ENCODE assay signal across 8 mouse cellular contexts in the genomic region with DNA sequence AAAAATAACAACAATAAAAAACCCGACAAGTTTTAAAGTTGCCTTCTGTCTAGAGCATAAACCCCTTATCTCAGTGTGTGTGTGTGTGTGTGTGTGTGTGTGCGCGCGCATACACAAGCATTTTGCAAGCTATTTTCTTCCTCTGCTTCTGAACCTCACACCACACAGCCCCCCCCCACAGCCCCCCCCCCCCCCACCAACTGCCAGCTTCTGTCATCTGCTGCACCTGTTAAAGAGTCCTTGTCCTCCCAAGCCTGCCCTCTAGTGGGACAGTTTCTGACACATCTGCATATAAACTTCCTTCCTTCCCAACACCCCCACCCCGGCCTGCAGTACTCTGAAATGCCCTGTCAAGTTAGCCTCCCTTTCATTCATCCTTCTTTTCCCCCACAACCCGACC. TPM values are rescaled to one million over a fixed set of nuclear protein-coding genes. Genes with fewer than 3 reads are reported as not detected.
DNase-seq lines count a peak whose midpoint lies in the region; ATAC-seq and TF ChIP-seq lines count a peak whose summit lies in the region.

No protein-coding gene starts in this region.

- H3K27me3 ChIP-seq in MEL (ENCODE audit: control insufficient read depth in 1 of 2, insufficient read depth in 2 of 2, low read length in 2 of 2) = no peaks in the 10 kb centered on the region
- no peaks in the 10 kb centered on the region for H3K27me3 ChIP-seq in kidney, postnatal 0 days (ENCODE audit: insufficient read depth, low read length)

- ATAC-seq in kidney, postnatal 0 days (replicated peaks; ENCODE audit: low FRiP score, low read depth) = peak; percentile 34
- peak; percentile 52; the same call in 1 of the 2 replicates for ATAC-seq in megakaryocyte-erythroid progenitor cell, adult 5-6 weeks (replicated peaks; ENCODE audit: low FRiP score, low TSS enrichment, poor library complexity, severe bottlenecking)

- H3K4me3 ChIP-seq in left cerebral cortex, adult 2 months = no peak overlapping the region
- H3K4me3 ChIP-seq in MEL (ENCODE audit: control insufficient read depth in 1 of 2, insufficient read depth in 1 of 2, low read depth in 2 of 2, low read length in 2 of 2) = peak overlapping the region; percentile 44 to 59
- H3K4me3 ChIP-seq in gastrocnemius, adult 2 months = no peak overlapping the region
- no peak overlapping the region for H3K4me3 ChIP-seq in kidney, postnatal 0 days (replicated peaks; ENCODE audit: low read depth, low read length)

- intact Hi-C loops in left cerebral cortex, adult 2 months (cut with DNase I) = no loop called here
- intact Hi-C loops in gastrocnemius, adult 2 months (cut with DNase I) = no loop called here

- no peaks in the 10 kb centered on the region for H3K9me3 ChIP-seq in MEL (replicated peaks; ENCODE audit: insufficient read depth, low read length)
- no peaks in the 10 kb centered on the region for H3K9me3 ChIP-seq in kidney, postnatal 0 days (replicated peaks; ENCODE audit: low read length)

- 68% methylated on average over 6 of the region's 6 CpGs for WGBS in kidney, postnatal 0 days

- no peak for DNase-seq in left cerebral cortex, adult 2 months (ENCODE audit: extremely low spot score in 1 of 2, low spot score in 2 of 2)
- no peak for DNase-seq in left cerebral cortex, adult 8-10 months (ENCODE audit: low spot score in 2 of 2)
- DNase-seq in MEL (ENCODE audit: low read depth, low spot score) = peak; percentile 87
- peak; percentile 49 for DNase-seq in gastrocnemius, adult 2 months
- DNase-seq in kidney, postnatal 0 days (ENCODE audit: low spot score) = peak; percentile 73
- peak; percentile 97 for DNase-seq in thymus, postnatal 14 days
- DNase-seq in cerebellum, adult 9-11 months = no peak

- peaks cover 21 to 43% of the 10 kb centered on the region in 2 experiments for H3K4me1 ChIP-seq in MEL (ENCODE audit: control insufficient read depth in 1 of 2, insufficient read depth in 2 of 2, low read length in 2 of 2)
- H3K4me1 ChIP-seq in kidney, postnatal 0 days (replicated peaks; ENCODE audit: insufficient read depth, low read length) = 0 out of 2 replicates have a peak, but pooled peaks cover 12% of the 10 kb centered on the region

- TF ChIP-seq CTCF in left cerebral cortex, adult 2 months (IDR thresholded peaks at IDR 0.05) = peak; percentile 17
- peak; percentile 19 to 57 (median 46); a peak in 5 of 6 replicates for TF ChIP-seq CTCF in MEL (IDR thresholded peaks at IDR 0.05 in 2 of 3, conservative IDR thresholded peaks at IDR 0.05 in 1 of 3; ENCODE audit: control insufficient read depth in 1 of 3, insufficient read depth in 1 of 3, low read depth in 2 of 3, low read length in 3 of 3, poor library complexity in 1 of 3, severe bottlenecking in 1 of 3)
- TF ChIP-seq CTCF in gastrocnemius, adult 2 months (IDR thresholded peaks at IDR 0.05) = peak; percentile 36
- peak; percentile 56 for TF ChIP-seq CTCF in kidney, postnatal 0 days (IDR thresholded peaks at IDR 0.05; ENCODE audit: low read depth)

- no peak overlapping the region for H3K4me2 ChIP-seq in kidney, postnatal 0 days (ENCODE audit: low read length)

- H3K9ac ChIP-seq in MEL (ENCODE audit: control insufficient read depth, low read depth, low read length, poor library complexity, severe bottlenecking) = peak overlapping the region; percentile 56
- H3K9ac ChIP-seq in kidney, postnatal 0 days (ENCODE audit: low read depth, low read length) = no peak overlapping the region

- no peak overlapping the region for H3K27ac ChIP-seq in left cerebral cortex, adult 2 months
- H3K27ac ChIP-seq in MEL (ENCODE audit: control insufficient read depth, low read depth, low read length) = peak overlapping the region; percentile 86
- H3K27ac ChIP-seq in gastrocnemius, adult 2 months = peak overlapping the region; percentile 68
- H3K27ac ChIP-seq in kidney, postnatal 0 days = 0 out of 2 replicates have a peak overlapping the region, but pooled peaks have one; percentile 13

- peaks cover 0 to 22% of the 10 kb centered on the region in 2 experiments; a peak in 2 of 4 replicates for H3K36me3 ChIP-seq in MEL (ENCODE audit: control insufficient read depth in 1 of 2, insufficient read depth in 2 of 2, low read length in 2 of 2)
- H3K36me3 ChIP-seq in kidney, postnatal 0 days (ENCODE audit: insufficient read depth, low read length) = no peaks in the 10 kb centered on the region

- no peaks in the 10 kb centered on the region for H3K79me2 ChIP-seq in MEL (ENCODE audit: control insufficient read depth, insufficient read depth, low read length, poor library complexity)

- TF ChIP-seq POLR2A in MEL (IDR thresholded peaks at IDR 0.05; ENCODE audit: control insufficient read depth in 1 of 2, insufficient read depth in 1 of 2, low read depth in 1 of 2, low read length in 2 of 2, poor library complexity in 1 of 2) = no peak

- TF ChIP-seq EP300 in MEL (IDR thresholded peaks at IDR 0.05; ENCODE audit: low read depth in 1 of 2, low read length in 2 of 2) = peak in 1 of 2 experiments; percentile 65; a peak in 1 of 4 replicates

- peak; percentile 12 for TF ChIP-seq RAD21 in MEL (IDR thresholded peaks at IDR 0.05; ENCODE audit: low read depth, low read length)

TF ChIP-seq in MEL, 35 proteins besides CTCF, POLR2A, EP300 and RAD21 (continues in another document):
- TF ChIP-seq MAFK (IDR thresholded peaks at IDR 0.05; ENCODE audit: borderline replicate concordance, low read depth, low read length) (no peak), ZMIZ1 (IDR thresholded peaks at IDR 0.05; ENCODE audit: low read depth, low read length) (0 out of 2 replicates have a peak, but pooled peaks have one; percentile 55), POLR2AphosphoS5 (IDR thresholded peaks at IDR 0.05; ENCODE audit: borderline replicate concordance, low read depth, low read length) (no peak), KAT2A (conservative IDR thresholded peaks at IDR 0.05; ENCODE audit: low read depth, low read length) (no peak), ELF1 (IDR thresholded peaks at IDR 0.05; ENCODE audit: low read depth, low read length) (peak; percentile 14; the same call in 1 of the 2 replicates), BHLHE40 (IDR thresholded peaks at IDR 0.05; ENCODE audit: borderline replicate concordance, low read depth, low read length) (no peak; the same call in 1 of the 2 replicates), USF1 (IDR thresholded peaks at IDR 0.05; ENCODE audit: low read depth, low read length) (no peak), TBP (IDR thresholded peaks at IDR 0.05; ENCODE audit: low read depth, low read length) (no peak), GABPA (IDR thresholded peaks at IDR 0.05; ENCODE audit: low read depth, low read length) (no peak), ZNF384 (IDR thresholded peaks at IDR 0.05; ENCODE audit: low read depth, low read length) (0 out of 2 replicates have a peak, but pooled peaks have one; percentile 4), GATA1 (IDR thresholded peaks at IDR 0.05; ENCODE audit: low read depth, low read length) (peak; percentile 70), E2F4 (IDR thresholded peaks at IDR 0.05; ENCODE audit: borderline replicate concordance, low read depth, low read length) (no peak), JUND (IDR thresholded peaks at IDR 0.05; ENCODE audit: low read depth, low read length) (no peak), SIN3A (IDR thresholded peaks at IDR 0.05; ENCODE audit: low read length) (peak; percentile 55), NRF1 (IDR thresholded peaks at IDR 0.05; ENCODE audit: insufficient read depth, low read depth, low read length, poor library complexity, severe bottlenecking) (peak; percentile 65), RCOR1 (IDR thresholded peaks at IDR 0.05; ENCODE audit: low read depth, low read length) (peak; percentile 6; the same call in 1 of the 2 replicates), POLR2AphosphoS2 (IDR thresholded peaks at IDR 0.05; ENCODE audit: low read length) (no peak), MAX (IDR thresholded peaks at IDR 0.05; ENCODE audit: low read length) (no peak), MYB (IDR thresholded peaks at IDR 0.05; ENCODE audit: low read depth, low read length) (no peak; the same call in none of the 2 replicates), USF2 (IDR thresholded peaks at IDR 0.05; ENCODE audit: borderline replicate concordance in 1 of 2, insufficient read depth in 1 of 2, low read depth in 1 of 2, low read length in 2 of 2) (no peak), ZKSCAN1 (IDR thresholded peaks at IDR 0.05; ENCODE audit: low read depth, low read length) (no peak), CHD1 (IDR thresholded peaks at IDR 0.05; ENCODE audit: low read depth, low read length) (0 out of 2 replicates have a peak, but pooled peaks have one; percentile 51), TCF12 (IDR thresholded peaks at IDR 0.05; ENCODE audit: low read depth, low read length) (peak; percentile 75), TAL1 (IDR thresholded peaks at IDR 0.05; ENCODE audit: low read length) (no peak), CHD2 (IDR thresholded peaks at IDR 0.05; ENCODE audit: low read length) (no peak), SMC3 (IDR thresholded peaks at IDR 0.05; ENCODE audit: low read depth, low read length) (peak; percentile 36), ZC3H11A (IDR thresholded peaks at IDR 0.05; ENCODE audit: low read depth, low read length) (peak; percentile 29; the same call in 1 of the 2 replicates), MEF2A (IDR thresholded peaks at IDR 0.05; ENCODE audit: extremely low read depth, insufficient replicate concordance, low read depth, low read length, poor library complexity, severe bottlenecking) (no peak), HCFC1 (IDR thresholded peaks at IDR 0.05; ENCODE audit: low read depth, low read length) (no peak), MXI1 (IDR thresholded peaks at IDR 0.05; ENCODE audit: low read depth, low read length) (peak; percentile 65), MYC (IDR thresholded peaks at IDR 0.05; ENCODE audit: low read depth, low read length) (no peak), MAZ (IDR thresholded peaks at IDR 0.05; ENCODE audit: low read depth, low read length) (peak; percentile 51; the same call in 1 of the 2 replicates), ETS1 (IDR thresholded peaks at IDR 0.05; ENCODE audit: low read depth, low read length) (peak; percentile 74)

RNA-seq across cellular contexts. Expression of a gene that starts 4.5 kb away (rescaled TPM):
- total RNA-seq in left cerebral cortex, adult 2 months (2021) = 100 to 1,000 TPM; 120 to 136 TPM
- total RNA-seq in left cerebral cortex, adult 8-10 months (2022) = 100 to 1,000 TPM; 137 to 150 (median 142) TPM
- 255 and 284 TPM in 2 replicates for total RNA-seq in MEL (2012; rRNA removed)
- polyA plus RNA-seq in MEL (2012; ENCODE audit: insufficient read depth in 1 of 2, insufficient read length in 2 of 2, low read depth in 1 of 2, low replicate concordance in 2 of 2, missing spikeins in 1 of 2) = 100 to 1,000 TPM in 1 of 2 experiments, not detected in 1; 309 TPM
- 100 to 1,000 TPM; 165 to 168 TPM for total RNA-seq in gastrocnemius, adult 2 months (2021)
- 415 and 419 TPM in 2 replicates for polyA plus RNA-seq in kidney, postnatal 0 days (2015; fragmentation: Nextera tagmentation; extraction: Ambion mirVana)
- 335 and 357 TPM in 2 replicates for total RNA-seq in megakaryocyte-erythroid progenitor cell, adult 5-6 weeks (2014; fragmentation: Nextera tagmentation)
- total RNA-seq in megakaryocyte-erythroid progenitor cell, adult 5-6 weeks (2017) = 358 and 418 TPM in 2 replicates

Comparison
In these comparisons a context has a peak if more than half of its experiments do, and no peak if none do; other contexts are left out.
1. DNase-seq: peak in MEL (single experiment), gastrocnemius, adult 2 months (single experiment), kidney, postnatal 0 days (single experiment) and thymus, postnatal 14 days (single experiment); none in left cerebral cortex, adult 2 months (0 of 2), left cerebral cortex, adult 8-10 months (0 of 2) and cerebellum, adult 9-11 months (single experiment).
2. H3K4me3 ChIP-seq: peak in MEL (2 of 2); none in left cerebral cortex, adult 2 months (single experiment), gastrocnemius, adult 2 months (single experiment) and kidney, postnatal 0 days (single experiment).
3. Peak in every context shown above with its lines, with median percentiles within 50 percentile points of each other: CTCF ChIP-seq.